Mouse (Mus musculus) thymus, postnatal 0 days (tissue): Measurements from ENCODE around the gene Mapt. TPM values are rescaled to one million over a fixed set of nuclear protein-coding genes. Genes with fewer than 3 reads are reported as not detected.
"Not testable (repeated sequence)": the region's sequence is repeated elsewhere in the genome, so short reads cannot be mapped to it uniquely, and the experiment has no call there.

Experiments
- DNase-seq: peaks from one replicate; pipeline ENCODE4 v3.0.0-alpha.2; 2015; ENCODE audit warnings: low spot score
- polyA plus RNA-seq: library from polyadenylated mRNA; unstranded; fragments of >200 nt; fragmentation: Nextera tagmentation; extraction: Ambion mirVana; gene quantifications from 2 replicates; pipeline ENCODE4 v1.2.1, GENCODE M21; 2015

The Mapt gene
- polyA plus RNA-seq, 1 experiment from 2014 or later = 0.61 TPM

GRCm38 (mm10) chr11:104233101-104233500, 1.9 kb downstream of the Mapt start:
- no peak for DNase-seq

GRCm38 (mm10) chr11:104233574-104234206, 2.5 kb downstream of the Mapt start:
- no peak for DNase-seq

DNA sequence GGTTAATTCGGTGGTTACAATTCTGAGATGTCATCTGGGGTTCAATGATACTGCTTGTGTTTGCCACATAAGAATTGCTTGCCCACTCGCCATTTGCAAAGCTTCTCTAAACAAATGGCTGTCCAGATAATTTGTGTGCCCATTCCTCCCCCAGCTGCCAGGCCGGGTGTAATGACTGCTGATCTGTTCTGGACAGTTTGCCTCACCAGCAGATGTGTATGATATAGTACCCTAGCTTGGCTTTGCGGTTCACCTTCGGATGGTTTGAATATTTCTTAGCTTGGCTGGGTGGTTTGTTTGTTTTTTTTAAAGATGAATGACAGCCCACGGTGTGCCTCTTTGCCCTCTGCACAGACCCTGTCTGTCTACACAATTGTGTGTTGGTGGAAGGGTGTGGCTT, 3.5 kb downstream of the Mapt start:
- no peak for DNase-seq

DNA sequence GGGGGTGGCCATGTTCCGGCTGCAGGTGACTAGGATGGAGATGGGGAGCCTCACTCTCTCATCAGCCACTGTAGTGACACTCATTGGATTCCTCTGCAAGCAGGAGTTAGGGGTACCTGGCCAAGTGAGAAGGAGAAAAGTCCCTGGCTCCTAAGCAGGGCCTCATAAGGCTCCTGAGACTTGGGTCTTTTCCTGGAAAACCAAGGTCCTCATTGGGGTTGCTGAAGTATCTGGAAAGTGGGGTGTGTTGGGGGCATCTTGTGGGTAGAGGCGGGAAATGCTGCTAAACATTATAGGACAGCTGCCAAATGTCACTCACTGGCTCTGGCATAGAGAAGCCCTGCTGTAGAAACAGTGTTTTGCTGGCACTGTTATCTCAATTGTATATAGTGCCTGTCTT, 4.7 kb downstream of the Mapt start:
- DNase-seq = no peak

DNA sequence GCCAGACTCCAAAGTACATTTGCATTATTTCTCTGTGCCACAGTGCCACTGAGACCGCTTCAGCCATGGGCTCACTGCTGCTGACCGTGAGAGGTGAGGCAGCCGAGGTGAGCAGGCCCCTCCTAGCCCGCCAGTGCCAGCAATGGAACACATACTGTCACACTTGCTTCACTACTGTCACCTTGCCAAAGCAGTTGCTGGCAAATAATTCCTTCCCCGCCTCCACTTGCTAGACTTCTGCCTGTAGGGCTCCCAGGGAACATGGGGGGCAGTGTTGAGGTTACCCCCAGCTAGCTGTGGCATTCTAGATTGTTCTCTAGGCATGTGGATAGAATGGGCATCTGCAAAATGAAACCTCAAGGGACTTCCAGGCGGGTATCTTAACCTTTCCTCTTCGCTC, 6.0 kb downstream of the Mapt start:
- DNase-seq = no peak

- DNase-seq = no peak
Measured at GRCm38 (mm10) chr11:104237958-104238747, 7.0 kb downstream of the Mapt start.

DNA sequence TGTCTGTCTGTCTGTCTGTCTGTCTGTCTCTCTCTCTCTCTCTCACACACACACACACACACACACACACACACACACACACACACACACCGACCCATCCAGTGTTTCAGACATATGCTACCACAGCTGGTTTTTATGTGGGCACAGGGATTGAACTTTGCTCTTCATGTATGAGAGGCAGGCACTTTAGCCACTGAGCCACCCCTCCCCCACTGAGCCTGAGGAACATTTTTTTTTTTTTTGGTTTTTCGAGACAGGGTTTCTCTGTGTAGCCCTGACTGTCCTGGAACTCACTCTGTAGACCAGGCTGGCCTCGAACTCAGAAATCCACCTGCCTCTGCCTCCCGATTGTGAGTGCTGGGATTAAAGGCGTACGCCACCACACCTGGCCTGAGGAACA, 14.3 kb downstream of the Mapt start:
- DNase-seq = not testable (repeated sequence)

DNA sequence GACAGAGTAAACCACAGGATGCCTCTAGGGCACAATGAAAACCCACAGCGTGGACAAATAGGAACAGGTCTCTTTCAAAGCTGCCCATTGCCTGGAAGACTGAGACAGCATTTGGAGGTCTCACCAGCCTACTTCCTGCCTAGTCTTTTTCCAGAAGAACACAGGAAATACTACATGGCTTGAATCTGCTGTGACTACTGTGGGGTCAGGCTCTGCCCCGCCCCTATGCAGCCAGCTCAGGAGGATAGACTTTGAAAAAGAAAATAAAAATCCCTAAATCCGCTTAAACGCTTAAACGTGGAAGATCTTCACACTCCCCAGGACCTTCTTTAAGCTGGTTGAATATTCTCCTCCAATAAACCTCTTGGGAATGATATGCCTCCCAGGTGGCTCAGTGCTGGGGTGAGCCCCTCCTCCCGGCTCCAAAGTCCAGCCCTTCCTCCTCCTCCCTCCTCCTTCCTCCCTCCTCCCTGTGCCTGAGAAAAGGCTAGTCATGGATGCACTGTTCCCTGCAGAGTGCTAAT, 15.0 kb downstream of the Mapt start:
- DNase-seq = no peak

GRCm38 (mm10) chr11:104247141-104247717, 16.0 kb downstream of the Mapt start:
- DNase-seq = no peak

GRCm38 (mm10) chr11:104249420-104249819, 18.2 kb downstream of the Mapt start:
- DNase-seq = no peak

- no peak for DNase-seq
Measured at GRCm38 (mm10) chr11:104251121-104251520, 19.9 kb downstream of the Mapt start.

GRCm38 (mm10) chr11:104252094-104252493, 20.9 kb downstream of the Mapt start:
- DNase-seq = no peak

DNA sequence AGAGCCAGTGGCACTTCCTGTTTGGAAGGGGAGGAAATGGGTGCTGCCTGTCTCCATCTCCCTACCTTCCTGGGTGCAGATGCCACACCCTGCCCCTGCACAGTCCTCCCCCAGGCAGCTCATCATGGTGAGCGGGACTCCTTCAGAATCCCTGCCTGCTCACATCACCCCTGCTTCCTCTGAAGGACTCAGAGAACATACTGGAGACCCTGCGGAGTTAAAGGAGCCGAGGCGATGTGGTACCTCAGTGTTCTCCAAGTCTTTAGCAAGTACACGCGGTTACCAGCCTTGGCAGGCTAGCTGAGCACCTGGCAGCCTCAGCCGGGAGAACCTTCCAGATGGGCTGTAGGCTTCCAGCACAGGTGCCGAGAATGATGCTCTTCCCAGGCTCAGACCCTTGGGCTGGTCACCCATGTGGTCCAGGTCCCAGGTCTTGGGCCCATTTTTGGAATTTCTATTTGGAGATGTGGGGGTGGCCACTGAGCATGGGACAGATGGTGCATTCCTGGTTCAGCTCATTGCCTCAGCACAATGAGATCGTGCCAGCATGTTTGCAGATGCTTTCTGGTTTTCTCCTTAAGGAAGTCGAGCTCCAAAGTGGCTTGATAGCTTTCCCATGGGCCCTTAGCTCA, 23.3 kb downstream of the Mapt start:
- DNase-seq = no peak

GRCm38 (mm10) chr11:104256179-104256578, 25.0 kb downstream of the Mapt start:
- DNase-seq = no peak

DNA sequence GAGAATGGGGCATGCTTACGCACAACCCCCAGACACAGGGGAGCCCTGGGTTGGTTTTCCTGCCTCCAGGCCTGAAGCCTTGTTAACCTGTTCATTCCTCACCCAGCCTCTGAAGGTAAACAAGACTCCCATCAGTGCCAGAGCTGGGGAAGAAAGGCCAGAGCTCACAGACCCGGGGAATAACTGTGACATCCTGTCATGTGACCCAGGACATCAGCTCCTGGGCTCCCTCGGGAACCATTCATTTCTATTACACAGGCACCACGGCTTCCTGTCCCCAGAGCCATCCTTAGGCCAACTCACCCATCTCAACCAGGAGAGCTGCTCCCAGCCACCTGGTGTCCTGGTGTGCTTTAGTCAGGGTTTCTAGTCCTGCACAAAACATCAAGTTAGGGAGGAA, 27.8 kb downstream of the Mapt start:
- no peak for DNase-seq

DNA sequence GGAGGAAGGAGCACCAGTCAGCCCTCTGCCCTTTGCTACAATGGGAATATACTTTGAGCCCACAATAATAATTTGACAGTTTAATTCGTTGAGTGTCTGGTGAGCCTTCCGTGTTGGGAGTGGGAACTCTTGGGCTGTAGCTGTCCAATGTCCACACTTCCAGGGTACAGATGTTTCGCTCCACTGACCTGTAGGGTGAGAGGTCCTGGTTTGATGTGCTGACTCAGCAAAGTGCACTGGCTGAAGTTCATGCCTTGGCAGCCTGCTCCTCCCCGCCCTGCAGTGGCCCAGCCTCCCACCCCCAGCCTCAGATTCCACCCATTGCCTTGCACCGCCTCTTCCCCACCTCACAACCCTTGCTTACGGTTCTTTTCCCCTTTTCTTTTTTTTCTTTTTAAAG, 33.5 kb downstream of the Mapt start:
- DNase-seq = no peak

DNA sequence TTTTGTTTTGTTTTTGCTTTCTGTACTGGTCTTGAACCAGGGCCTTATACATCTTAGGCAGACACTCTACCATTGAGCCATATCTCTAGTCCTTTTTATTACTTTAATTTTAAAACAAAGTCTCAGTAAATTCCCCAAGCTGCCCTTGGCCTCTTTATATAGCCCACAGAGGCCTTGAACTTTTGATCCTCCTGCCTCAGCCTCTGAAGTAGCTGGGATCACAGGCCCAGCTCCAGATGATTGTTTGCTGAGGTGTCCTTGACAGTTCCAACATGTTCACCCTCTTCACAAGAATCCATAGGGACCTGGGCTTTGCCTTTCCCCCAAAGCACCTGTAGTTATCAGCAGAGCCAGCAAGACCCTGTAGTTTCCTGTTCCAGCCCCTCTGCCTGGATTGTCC, 34.5 kb downstream of the Mapt start:
- DNase-seq = no peak

DNA sequence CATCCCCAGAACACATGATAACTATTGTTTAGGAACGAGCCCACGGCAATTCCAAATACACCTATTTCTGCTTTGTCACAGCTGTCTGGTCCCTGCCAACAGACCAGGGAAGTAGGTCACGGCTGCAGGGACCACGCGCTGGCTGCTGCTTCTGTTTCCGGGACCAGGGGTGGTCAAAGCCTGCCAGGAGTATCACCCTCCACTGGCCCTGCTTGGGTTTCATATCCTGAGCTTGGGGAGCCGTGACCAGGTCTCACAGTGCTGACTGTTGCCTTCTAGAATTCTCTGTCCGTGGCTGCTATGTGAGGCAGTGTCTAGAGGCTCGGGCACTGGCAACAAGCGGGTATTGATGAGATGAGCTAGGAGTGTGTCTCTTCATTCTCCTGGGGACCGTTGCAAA, 36.2 kb downstream of the Mapt start:
- DNase-seq = no peak

DNA sequence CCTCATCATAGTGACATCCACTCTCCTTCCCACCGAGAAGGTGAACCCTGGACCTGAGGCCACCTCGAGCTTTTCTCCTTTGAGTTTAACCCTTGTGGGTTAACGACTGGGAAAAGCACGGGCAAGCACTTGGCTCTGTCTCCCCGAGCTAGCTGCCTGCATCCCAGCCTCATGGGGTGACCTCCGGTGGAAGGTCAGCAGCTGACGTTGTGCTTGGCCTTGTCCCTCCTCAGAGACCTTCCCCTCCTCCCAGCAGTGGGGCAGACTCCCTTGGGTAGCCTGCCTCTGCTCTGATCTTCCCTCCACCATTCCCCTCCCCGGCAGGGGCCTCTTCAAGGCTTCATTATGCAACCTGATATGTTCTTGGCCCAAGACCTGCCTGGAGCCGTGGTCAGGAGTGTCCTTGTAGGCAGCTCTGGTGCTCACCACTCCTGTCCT, 38.2 kb downstream of the Mapt start:
- DNase-seq = no peak

DNA sequence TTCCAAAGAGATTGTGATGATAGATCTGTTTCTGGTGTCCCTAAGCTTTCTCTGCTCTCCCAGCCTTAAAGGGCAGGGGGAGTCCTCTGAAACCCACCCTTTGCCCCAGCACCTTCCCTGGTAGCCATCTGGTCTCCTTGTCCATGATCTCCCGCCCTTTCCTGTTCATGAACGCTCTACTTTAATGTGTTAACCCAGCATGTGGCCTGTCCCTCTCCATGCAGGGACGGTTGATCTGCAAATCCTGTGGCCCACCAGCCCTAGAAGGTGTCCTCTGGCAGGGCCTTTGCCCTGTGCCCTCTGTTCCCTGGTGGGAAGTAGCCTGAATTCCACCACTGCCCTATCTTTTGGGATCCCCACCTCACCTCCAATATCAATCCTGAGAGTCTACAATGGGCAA, 39.3 kb downstream of the Mapt start:
- no peak for DNase-seq

GRCm38 (mm10) chr11:104270876-104271275, 39.7 kb downstream of the Mapt start:
- DNase-seq = no peak

GRCm38 (mm10) chr11:104271876-104272275, 40.7 kb downstream of the Mapt start:
- no peak for DNase-seq
